Mouse (Mus musculus) bone marrow macrophage, adult 2 months (primary cell): ENCODE measurements around the gene Ppa1.

ENCODE experiments used
- CTCF ChIP-seq: IDR thresholded peaks from 2 replicates; pipeline ENCODE4 v1.5.1; 2012; ENCODE audit warnings: low read depth, mild to moderate bottlenecking, low read length, moderate library complexity
- POLR2A ChIP-seq: IDR thresholded peaks from 2 replicates; pipeline ENCODE4 v1.6.1; 2012; ENCODE audit warnings: mild to moderate bottlenecking, low read depth, low read length, borderline replicate concordance

DNA sequence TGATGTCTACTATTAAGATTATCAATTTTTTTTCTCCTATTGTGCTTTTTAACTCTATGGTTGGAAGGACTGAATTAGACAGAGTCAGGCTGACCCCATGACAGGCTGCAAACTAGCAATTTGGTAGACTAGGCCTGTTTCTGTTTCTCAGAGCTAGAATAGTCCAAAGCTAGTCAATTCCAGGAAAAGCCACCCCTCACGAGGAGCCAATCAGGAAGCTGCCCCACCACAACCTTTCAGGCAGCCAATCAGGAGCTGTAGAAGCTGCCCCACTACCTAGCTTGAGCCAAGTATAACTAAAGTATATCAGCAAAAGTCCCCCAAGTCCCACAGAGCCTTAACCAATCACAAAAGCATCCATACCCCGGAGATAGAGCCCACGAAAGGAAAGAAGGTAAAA lies 27.6 kb downstream of the Ppa1 start:
- TF ChIP-seq CTCF (no peak), POLR2A (no peak)
